Mouse (Mus musculus) spleen, adult 2 months (tissue): ENCODE measurements at regions not wholly inside any gene's neighbourhood (a gene's known extent, or its start where the extent isn't known, plus 50 kb on each side); places are given as distances from the start of the nearest gene placed in this dataset.

Source experiments
- CTCF ChIP-seq: fragments of 200-500 bp; IDR thresholded peaks from 2 replicates; pipeline ENCODE4 v1.5.1; 2011; ENCODE audit warnings: mild to moderate bottlenecking, inconsistent platforms; ENCODE audit not compliant: insufficient read depth, insufficient read length, insufficient replicate concordance; ENCODE audit errors: extremely low read depth
- POLR2A ChIP-seq: fragments of 200-500 bp; IDR thresholded peaks from 2 replicates; pipeline ENCODE4 v1.6.1; 2011; ENCODE audit warnings: low read depth, low read length, inconsistent platforms

DNA sequence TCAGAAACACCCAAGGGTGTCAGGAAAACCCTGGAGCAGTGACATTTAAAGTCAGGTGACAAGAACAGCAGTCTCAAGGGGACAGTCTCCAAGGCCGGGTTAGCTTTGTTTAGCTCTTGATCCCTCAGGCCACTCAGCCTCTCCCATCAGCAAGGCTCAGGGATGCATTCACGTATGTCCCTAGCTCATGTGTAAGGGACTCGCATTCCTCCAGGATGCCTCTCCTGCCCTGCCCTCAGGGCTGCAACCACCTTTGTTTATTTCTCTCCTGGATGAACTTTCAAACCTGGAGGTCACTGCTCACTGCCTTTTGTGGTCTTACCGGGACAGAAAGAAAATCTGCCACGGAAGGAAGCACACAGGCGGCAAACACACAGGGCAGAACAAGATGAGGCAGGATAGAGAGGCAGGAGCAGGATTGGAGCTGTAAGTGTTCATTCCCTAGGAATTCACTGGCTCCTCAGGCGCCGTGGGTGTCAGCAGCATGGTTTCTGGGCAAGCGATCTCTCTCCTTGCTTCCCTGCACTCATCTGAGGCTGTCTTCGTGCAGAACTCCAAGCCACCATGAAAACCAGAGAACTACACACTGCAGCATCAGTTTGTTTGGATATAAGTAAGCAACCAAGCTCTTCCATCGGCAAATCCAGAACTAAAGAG lies 90.2 kb upstream of the Klf14 start:
- TF ChIP-seq POLR2A: no peak
- TF ChIP-seq CTCF: no peak
